Mouse (Mus musculus): ENCODE results near the gene Slit3.

The Slit3 gene

GRCm38 (mm10) chr11:35406522-35406921 lies 285.5 kb downstream of the Slit3 start:
- DNase-seq (ENCODE audit: low spot score), result no peak

- no peak for DNase-seq (ENCODE audit: low spot score)
These were observed 286.5 kb downstream of the Slit3 start for GRCm38 (mm10) chr11:35407341-35408154.

GRCm38 (mm10) chr11:35410431-35410830 lies 289.4 kb downstream of the Slit3 start:
- DNase-seq (ENCODE audit: low spot score), result no peak

- no peak for DNase-seq (ENCODE audit: low spot score)
These were observed 294.9 kb downstream of the Slit3 start for GRCm38 (mm10) chr11:35415768-35416401.

GRCm38 (mm10) chr11:35416402-35417093 lies 295.5 kb downstream of the Slit3 start:
- DNase-seq (ENCODE audit: low spot score), result no peak

- no peak for DNase-seq (ENCODE audit: low spot score)
These were observed 297.0 kb downstream of the Slit3 start for GRCm38 (mm10) chr11:35417911-35418552.

- no peak for DNase-seq (ENCODE audit: low spot score)
These were observed 298.0 kb downstream of the Slit3 start for GRCm38 (mm10) chr11:35419013-35419412.

- no peak for DNase-seq (ENCODE audit: low spot score)
These were observed 300.7 kb downstream of the Slit3 start for GRCm38 (mm10) chr11:35421728-35422127.

- DNase-seq (ENCODE audit: low spot score), result no peak
These were observed 307.0 kb downstream of the Slit3 start for GRCm38 (mm10) chr11:35428036-35428435.

- DNase-seq (ENCODE audit: low spot score), result no peak
These were observed 310.1 kb downstream of the Slit3 start for GRCm38 (mm10) chr11:35431130-35431529.

GRCm38 (mm10) chr11:35437510-35437909 lies 316.5 kb downstream of the Slit3 start:
- no peak for DNase-seq (ENCODE audit: low spot score)

GRCm38 (mm10) chr11:35440186-35440585 lies 319.2 kb downstream of the Slit3 start:
- DNase-seq (ENCODE audit: low spot score), result no peak

GRCm38 (mm10) chr11:35444489-35445100 lies 323.6 kb downstream of the Slit3 start:
- DNase-seq (ENCODE audit: low spot score), result no peak

GRCm38 (mm10) chr11:35447951-35448350 lies 326.9 kb downstream of the Slit3 start:
- no peak for DNase-seq (ENCODE audit: low spot score)

GRCm38 (mm10) chr11:35449199-35449598 lies 328.2 kb downstream of the Slit3 start:
- no peak for DNase-seq (ENCODE audit: low spot score)

GRCm38 (mm10) chr11:35451636-35452035 lies 330.6 kb downstream of the Slit3 start:
- peak; percentile 43 for DNase-seq (ENCODE audit: low spot score)

- DNase-seq (ENCODE audit: low spot score), result peak; percentile 22
These were observed 331.4 kb downstream of the Slit3 start for GRCm38 (mm10) chr11:35452413-35452812.

GRCm38 (mm10) chr11:35454191-35454725 lies 333.2 kb downstream of the Slit3 start:
- no peak for DNase-seq (ENCODE audit: low spot score)

GRCm38 (mm10) chr11:35454781-35455180 lies 333.8 kb downstream of the Slit3 start:
- no peak for DNase-seq (ENCODE audit: low spot score)

GRCm38 (mm10) chr11:35458068-35458467 lies 337.0 kb downstream of the Slit3 start:
- no peak for DNase-seq (ENCODE audit: low spot score)

GRCm38 (mm10) chr11:35466701-35467100 lies 345.7 kb downstream of the Slit3 start:
- DNase-seq (ENCODE audit: low spot score), result no peak

GRCm38 (mm10) chr11:35468847-35469246 lies 347.8 kb downstream of the Slit3 start:
- DNase-seq (ENCODE audit: low spot score), result no peak
